Mouse (Mus musculus): ENCODE results near the gene Nfix. TPM values are rescaled to one million over a fixed set of nuclear protein-coding genes. Genes with fewer than 3 reads are reported as not detected.

Nfix gene
- polyA plus RNA-seq, 1 experiment: 1.2 TPM

- H3K36me3 ChIP-seq (ENCODE audit: control insufficient read depth, insufficient read depth, low read length, poor library complexity, severe bottlenecking): no peaks in the 10 kb centered on the region
- no peaks in the 10 kb centered on the region for H3K27me3 ChIP-seq (ENCODE audit: control insufficient read depth, insufficient read depth, low read length, poor library complexity, severe bottlenecking)
- H3K9me3 ChIP-seq (replicated peaks; ENCODE audit: control insufficient read depth, insufficient read depth, low read length, poor library complexity, severe bottlenecking): no peaks in the 10 kb centered on the region
- H3K27ac ChIP-seq (ENCODE audit: insufficient read depth, low read length): peak overlapping the region; percentile 30; the same call in 1 of the 2 replicates
- H3K9ac ChIP-seq (ENCODE audit: low read depth, poor library complexity, severe bottlenecking): 0 out of 2 replicates have a peak overlapping the region, but pooled peaks have one; percentile 9
- H3K4me3 ChIP-seq (ENCODE audit: low read depth, low read length): no peak overlapping the region
- TF ChIP-seq POLR2A (IDR thresholded peaks at IDR 0.05; ENCODE audit: insufficient read depth, low read length) (no peak), CTCF (IDR thresholded peaks at IDR 0.05; ENCODE audit: low read depth, low read length) (no peak), EP300 (IDR thresholded peaks at IDR 0.05; ENCODE audit: insufficient read depth, low read depth, low read length) (no peak)
- no peaks in the 10 kb centered on the region for H3K4me1 ChIP-seq (ENCODE audit: control insufficient read depth, insufficient read depth, low read length)
These were observed 25.5 kb upstream of the Nfix start for GRCm38 (mm10) chr8:84825636-84826035.

DNA sequence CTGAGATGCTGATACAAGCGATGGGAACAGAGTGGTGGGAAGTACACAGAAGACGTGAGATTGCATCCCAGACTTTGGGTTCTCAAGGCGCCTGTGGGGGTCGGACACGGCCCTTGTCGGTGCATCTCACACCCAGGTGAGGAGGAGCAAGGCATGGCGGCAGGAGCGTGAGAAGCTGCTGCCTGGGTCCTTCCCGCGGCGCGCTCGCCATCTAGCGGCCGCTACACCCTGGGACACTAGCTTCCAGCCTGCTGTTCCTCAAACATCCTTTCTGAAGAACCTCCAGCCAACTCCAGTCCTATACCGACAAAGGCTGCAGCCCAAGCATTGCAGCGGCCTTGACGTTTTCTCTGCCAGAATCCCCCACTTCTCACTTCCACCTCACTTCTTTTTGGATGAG is 23.5 kb upstream of the Nfix start:
- H3K9me3 ChIP-seq (replicated peaks; ENCODE audit: control insufficient read depth, insufficient read depth, low read length, poor library complexity, severe bottlenecking): no peaks in the 10 kb centered on the region
- H3K4me3 ChIP-seq (ENCODE audit: low read depth, low read length): no peak overlapping the region
- H3K9ac ChIP-seq (ENCODE audit: low read depth, poor library complexity, severe bottlenecking): 0 out of 2 replicates have a peak overlapping the region, but pooled peaks have one; percentile 2
- no peaks in the 10 kb centered on the region for H3K4me1 ChIP-seq (ENCODE audit: control insufficient read depth, insufficient read depth, low read length)
- H3K27ac ChIP-seq (ENCODE audit: insufficient read depth, low read length): no peak overlapping the region
- H3K27me3 ChIP-seq (ENCODE audit: control insufficient read depth, insufficient read depth, low read length, poor library complexity, severe bottlenecking): no peaks in the 10 kb centered on the region
- TF ChIP-seq EP300 (IDR thresholded peaks at IDR 0.05; ENCODE audit: insufficient read depth, low read depth, low read length): peak; percentile 37; the same call in 1 of the 2 replicates
- no peak for TF ChIP-seq POLR2A (IDR thresholded peaks at IDR 0.05; ENCODE audit: insufficient read depth, low read length)
- peak; percentile 96 for TF ChIP-seq CTCF (IDR thresholded peaks at IDR 0.05; ENCODE audit: low read depth, low read length)
- no peaks in the 10 kb centered on the region for H3K36me3 ChIP-seq (ENCODE audit: control insufficient read depth, insufficient read depth, low read length, poor library complexity, severe bottlenecking)

DNA sequence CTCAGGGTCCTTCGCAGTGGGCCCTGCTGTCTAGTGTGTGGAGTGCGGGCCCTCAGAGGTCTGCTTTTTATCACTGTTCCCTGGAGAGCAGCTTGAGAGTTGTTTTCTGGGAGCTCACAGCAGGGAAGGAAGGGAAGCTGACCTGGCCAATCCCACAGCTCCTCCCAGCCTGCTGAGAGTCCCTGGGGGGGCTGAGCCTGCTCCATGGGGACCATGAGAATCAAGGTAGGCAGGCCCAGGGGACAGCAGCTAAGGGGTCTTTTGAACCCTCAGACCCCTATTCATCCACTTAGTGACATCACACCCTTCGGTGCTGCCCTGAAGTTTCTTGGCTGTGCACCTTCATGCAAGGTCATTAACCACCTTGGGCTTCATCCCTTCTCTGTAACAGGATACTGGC is 22.6 kb upstream of the Nfix start, which contains the start of gene Dand5:
Dand5 (minus strand) TSS at position 101 of the 400 bp plus-strand sequence.
- Histone ChIP-seq H3K4me3 (ENCODE audit: low read depth, low read length) (no peak within 1 kb of the TSS), H3K4me1 (ENCODE audit: control insufficient read depth, insufficient read depth, low read length) (no peaks in the 10 kb centered on the region), H3K9me3 (replicated peaks; ENCODE audit: control insufficient read depth, insufficient read depth, low read length, poor library complexity, severe bottlenecking) (no peaks in the 10 kb centered on the region), H3K36me3 (ENCODE audit: control insufficient read depth, insufficient read depth, low read length, poor library complexity, severe bottlenecking) (no peaks in the 10 kb centered on the region), H3K27me3 (ENCODE audit: control insufficient read depth, insufficient read depth, low read length, poor library complexity, severe bottlenecking) (no peaks in the 10 kb centered on the region), H3K27ac (ENCODE audit: insufficient read depth, low read length) (no peak within 1 kb of the TSS), H3K9ac (ENCODE audit: low read depth, poor library complexity, severe bottlenecking) (0 out of 2 replicates have a peak within 1 kb of the TSS, but pooled peaks have one; percentile 2)
- TF ChIP-seq CTCF (IDR thresholded peaks at IDR 0.05; ENCODE audit: low read depth, low read length): no peak
- no peak for TF ChIP-seq POLR2A (IDR thresholded peaks at IDR 0.05; ENCODE audit: insufficient read depth, low read length)
- no peak for TF ChIP-seq EP300 (IDR thresholded peaks at IDR 0.05; ENCODE audit: insufficient read depth, low read depth, low read length)

DNA sequence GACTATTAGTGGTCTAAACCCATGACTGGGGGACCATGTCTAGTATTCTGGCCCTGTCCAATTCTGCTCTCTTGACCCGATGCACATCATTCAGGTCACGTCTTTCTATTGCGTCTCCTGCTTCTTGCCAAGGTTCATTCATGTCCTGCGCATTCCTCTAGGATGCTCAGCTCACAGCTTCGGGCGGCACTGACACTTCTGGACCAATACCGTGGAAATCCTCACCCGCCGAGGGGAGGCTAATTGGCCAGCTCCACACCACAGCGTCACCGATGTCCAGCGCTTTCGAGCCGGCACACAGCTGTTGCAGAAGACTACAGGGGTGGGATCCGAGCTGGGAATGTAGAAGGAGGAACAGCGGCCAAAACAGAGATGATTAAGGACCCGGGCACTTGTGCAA is 16.0 kb upstream of the Nfix start:
- no peaks in the 10 kb centered on the region for H3K9me3 ChIP-seq (replicated peaks; ENCODE audit: control insufficient read depth, insufficient read depth, low read length, poor library complexity, severe bottlenecking)
- no peak overlapping the region for H3K27ac ChIP-seq (ENCODE audit: insufficient read depth, low read length)
- no peaks in the 10 kb centered on the region for H3K4me1 ChIP-seq (ENCODE audit: control insufficient read depth, insufficient read depth, low read length)
- 0 out of 2 replicates have a peak, but pooled peaks cover under 1% of the 10 kb centered on the region for H3K27me3 ChIP-seq (ENCODE audit: control insufficient read depth, insufficient read depth, low read length, poor library complexity, severe bottlenecking)
- 0 out of 2 replicates have a peak overlapping the region, but pooled peaks have one; percentile 4 for H3K9ac ChIP-seq (ENCODE audit: low read depth, poor library complexity, severe bottlenecking)
- H3K36me3 ChIP-seq (ENCODE audit: control insufficient read depth, insufficient read depth, low read length, poor library complexity, severe bottlenecking): no peaks in the 10 kb centered on the region
- TF ChIP-seq EP300 (IDR thresholded peaks at IDR 0.05; ENCODE audit: insufficient read depth, low read depth, low read length) (no peak), CTCF (IDR thresholded peaks at IDR 0.05; ENCODE audit: low read depth, low read length) (no peak), POLR2A (IDR thresholded peaks at IDR 0.05; ENCODE audit: insufficient read depth, low read length) (no peak)
- peak overlapping the region; percentile 0; the same call in 1 of the 2 replicates for H3K4me3 ChIP-seq (ENCODE audit: low read depth, low read length)

DNA sequence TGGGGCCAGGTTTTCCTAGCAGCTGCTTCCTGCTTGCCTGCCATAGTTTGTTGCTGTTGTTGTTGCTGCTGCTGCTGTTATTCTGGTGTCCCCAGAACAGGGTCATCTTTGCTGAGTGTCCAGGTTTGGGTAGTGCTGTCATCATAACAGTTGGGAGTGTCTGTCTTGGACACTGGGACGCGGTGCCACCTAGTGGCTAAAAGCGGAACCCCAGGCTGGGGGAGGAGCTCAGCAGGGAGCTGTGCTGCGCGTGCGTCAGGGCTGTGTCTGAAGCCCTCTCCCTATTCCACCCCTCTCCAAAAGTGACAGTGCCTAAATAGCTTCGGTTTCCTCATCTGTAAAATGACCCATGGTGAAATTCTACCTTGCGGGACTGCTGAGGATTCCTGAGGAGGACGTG is 15.4 kb upstream of the Nfix start:
- no peaks in the 10 kb centered on the region for H3K36me3 ChIP-seq (ENCODE audit: control insufficient read depth, insufficient read depth, low read length, poor library complexity, severe bottlenecking)
- no peak overlapping the region for H3K4me3 ChIP-seq (ENCODE audit: low read depth, low read length)
- H3K27me3 ChIP-seq (ENCODE audit: control insufficient read depth, insufficient read depth, low read length, poor library complexity, severe bottlenecking): 0 out of 2 replicates have a peak, but pooled peaks cover 2% of the 10 kb centered on the region
- H3K27ac ChIP-seq (ENCODE audit: insufficient read depth, low read length): no peak overlapping the region
- TF ChIP-seq CTCF (IDR thresholded peaks at IDR 0.05; ENCODE audit: low read depth, low read length) (peak; percentile 99), POLR2A (IDR thresholded peaks at IDR 0.05; ENCODE audit: insufficient read depth, low read length) (no peak)
- peaks cover 2% of the 10 kb centered on the region; the same call in 1 of the 2 replicates for H3K9me3 ChIP-seq (replicated peaks; ENCODE audit: control insufficient read depth, insufficient read depth, low read length, poor library complexity, severe bottlenecking)
- no peaks in the 10 kb centered on the region for H3K4me1 ChIP-seq (ENCODE audit: control insufficient read depth, insufficient read depth, low read length)
- H3K9ac ChIP-seq (ENCODE audit: low read depth, poor library complexity, severe bottlenecking): no peak overlapping the region

- no peak overlapping the region for H3K9ac ChIP-seq (ENCODE audit: low read depth, poor library complexity, severe bottlenecking)
- H3K36me3 ChIP-seq (ENCODE audit: control insufficient read depth, insufficient read depth, low read length, poor library complexity, severe bottlenecking): no peaks in the 10 kb centered on the region
- TF ChIP-seq POLR2A (IDR thresholded peaks at IDR 0.05; ENCODE audit: insufficient read depth, low read length): no peak
- no peak for TF ChIP-seq CTCF (IDR thresholded peaks at IDR 0.05; ENCODE audit: low read depth, low read length)
- no peak for TF ChIP-seq EP300 (IDR thresholded peaks at IDR 0.05; ENCODE audit: insufficient read depth, low read depth, low read length)
- H3K4me3 ChIP-seq (ENCODE audit: low read depth, low read length): no peak overlapping the region
- no peak overlapping the region for H3K27ac ChIP-seq (ENCODE audit: insufficient read depth, low read length)
- peaks cover 2% of the 10 kb centered on the region; the same call in 1 of the 2 replicates for H3K9me3 ChIP-seq (replicated peaks; ENCODE audit: control insufficient read depth, insufficient read depth, low read length, poor library complexity, severe bottlenecking)
- 0 out of 2 replicates have a peak, but pooled peaks cover 2% of the 10 kb centered on the region for H3K27me3 ChIP-seq (ENCODE audit: control insufficient read depth, insufficient read depth, low read length, poor library complexity, severe bottlenecking)
- H3K4me1 ChIP-seq (ENCODE audit: control insufficient read depth, insufficient read depth, low read length): no peaks in the 10 kb centered on the region
These were observed 14.7 kb upstream of the Nfix start for GRCm38 (mm10) chr8:84814555-84815441.

All from ES-Bruce4 (cell line).